Mouse (Mus musculus): ENCODE results near the gene Aknad1. TPM values are rescaled to one million over a fixed set of nuclear protein-coding genes. Genes with fewer than 3 reads are reported as not detected.

Aknad1 gene
- total RNA-seq, 2 experiments from 2014 or later = 0.14 to 0.30 TPM

DNA sequence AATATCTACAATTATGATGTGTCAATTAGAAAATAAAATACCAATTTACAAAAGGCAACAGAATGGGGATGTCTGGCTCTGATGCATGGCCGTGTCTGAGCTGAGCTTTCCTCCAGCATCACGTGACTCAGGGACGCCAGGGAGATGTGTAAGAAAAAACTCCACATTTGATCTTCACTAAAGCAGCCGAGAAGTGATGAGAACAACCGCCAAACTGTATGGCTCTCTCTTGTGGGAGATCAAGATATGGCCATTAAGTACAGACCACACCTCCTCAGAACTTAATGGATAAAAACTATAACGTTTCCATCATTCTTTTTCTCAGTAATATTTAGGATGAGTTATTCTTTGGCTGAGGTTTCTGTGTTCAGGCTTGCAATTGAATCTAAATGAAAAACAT lies 11.6 kb downstream of the Aknad1 start:
- DNase-seq (ENCODE audit: low spot score) = no peak

DNA sequence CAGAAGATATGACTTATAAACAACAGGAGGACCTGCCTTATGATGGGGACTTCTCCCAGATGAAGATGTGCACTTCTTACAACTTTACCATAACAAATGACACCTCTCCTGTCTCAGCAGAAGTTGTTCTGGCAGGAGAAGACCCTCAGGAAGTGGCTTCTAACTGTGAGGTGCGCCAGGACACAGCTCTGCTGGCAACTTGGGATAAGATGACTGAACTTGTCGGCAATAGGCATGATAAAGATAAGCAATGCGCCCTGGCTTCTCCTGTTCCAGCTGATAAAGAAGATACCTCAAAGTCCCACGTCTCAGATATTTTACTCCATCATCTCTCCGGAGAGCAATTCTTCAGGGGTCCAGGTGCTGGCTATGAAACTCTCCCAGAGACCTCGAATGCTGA lies 12.2 kb downstream of the Aknad1 start:
- DNase-seq (ENCODE audit: low spot score) = no peak

DNA sequence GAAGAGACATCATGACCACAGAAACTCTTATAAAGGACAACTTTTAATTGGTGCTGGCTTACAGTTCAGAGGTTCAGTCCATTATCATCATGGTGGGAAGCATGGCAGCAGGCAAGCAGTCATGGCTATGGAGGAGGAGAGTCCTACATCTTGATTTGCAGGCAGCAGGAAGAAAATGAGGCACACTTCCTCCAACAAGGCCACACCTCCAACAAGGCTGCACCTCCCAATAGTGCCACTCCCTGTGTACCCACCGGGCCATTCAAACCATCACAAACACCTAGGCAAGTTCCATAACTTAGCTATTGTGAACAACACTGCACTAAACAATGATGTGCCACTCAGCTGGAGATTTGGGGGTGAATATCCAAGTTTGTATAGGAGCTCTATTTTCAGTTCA lies 15.1 kb downstream of the Aknad1 start:
- DNase-seq (ENCODE audit: low spot score) = no peak

DNA sequence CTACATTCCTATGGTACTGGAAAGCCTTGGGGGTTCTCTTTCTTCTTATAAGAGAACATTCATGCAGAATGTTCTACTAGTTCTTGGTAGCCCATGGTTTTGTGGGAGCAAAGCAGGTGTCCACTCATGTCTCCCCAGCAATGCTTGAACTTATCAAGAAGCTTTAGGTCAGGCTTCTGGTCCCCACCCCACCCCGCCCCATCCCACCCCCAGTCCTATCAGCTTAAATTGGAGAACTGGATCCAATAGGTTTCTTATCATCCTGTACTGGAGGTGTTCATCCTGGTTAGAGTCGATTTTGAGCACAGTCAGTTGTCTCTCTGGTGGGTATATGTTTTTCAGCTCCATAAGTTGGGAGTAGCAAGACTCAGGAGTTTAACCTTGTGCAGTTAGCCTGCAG lies 16.1 kb downstream of the Aknad1 start:
- DNase-seq (ENCODE audit: low spot score) = no peak

DNA sequence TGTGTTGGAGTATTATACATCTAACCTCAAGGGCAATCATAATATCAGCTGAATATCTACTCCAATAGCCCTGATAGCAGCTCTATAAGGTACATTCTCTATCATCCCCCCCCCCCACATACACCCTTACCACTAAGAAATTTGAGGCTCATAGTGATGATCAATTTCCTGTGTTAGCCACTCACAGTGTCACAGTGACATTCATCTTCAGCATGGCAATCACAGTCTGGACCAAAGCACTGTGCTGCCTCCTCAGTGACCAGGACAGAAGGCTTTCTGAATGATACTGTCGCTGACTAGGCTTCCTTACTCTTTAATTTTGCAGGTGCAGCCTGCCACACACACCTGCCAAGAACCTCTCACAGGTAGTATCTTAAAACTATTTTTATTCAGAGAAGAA lies 16.7 kb downstream of the Aknad1 start:
- no peak for DNase-seq (ENCODE audit: low spot score)

DNA sequence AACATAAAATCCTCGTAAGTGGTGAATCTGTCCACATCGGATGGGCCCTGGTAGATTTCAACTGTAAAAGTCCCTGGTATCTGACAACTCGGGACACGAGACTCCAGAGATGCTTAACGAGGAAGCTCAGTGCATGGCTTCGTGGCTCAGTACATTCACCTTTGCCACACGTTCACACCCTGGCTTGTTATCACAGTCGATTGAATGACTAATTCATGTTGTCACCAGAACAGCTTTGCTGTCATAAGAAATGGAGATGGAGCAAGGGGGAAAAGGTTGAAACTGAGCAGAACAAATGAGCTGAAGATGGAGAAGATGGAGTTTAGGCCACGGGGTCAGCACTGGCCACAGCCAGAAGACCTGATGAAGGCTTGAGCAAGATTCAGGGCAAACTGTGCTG lies 18.1 kb downstream of the Aknad1 start:
- no peak for DNase-seq (ENCODE audit: low spot score)

DNA sequence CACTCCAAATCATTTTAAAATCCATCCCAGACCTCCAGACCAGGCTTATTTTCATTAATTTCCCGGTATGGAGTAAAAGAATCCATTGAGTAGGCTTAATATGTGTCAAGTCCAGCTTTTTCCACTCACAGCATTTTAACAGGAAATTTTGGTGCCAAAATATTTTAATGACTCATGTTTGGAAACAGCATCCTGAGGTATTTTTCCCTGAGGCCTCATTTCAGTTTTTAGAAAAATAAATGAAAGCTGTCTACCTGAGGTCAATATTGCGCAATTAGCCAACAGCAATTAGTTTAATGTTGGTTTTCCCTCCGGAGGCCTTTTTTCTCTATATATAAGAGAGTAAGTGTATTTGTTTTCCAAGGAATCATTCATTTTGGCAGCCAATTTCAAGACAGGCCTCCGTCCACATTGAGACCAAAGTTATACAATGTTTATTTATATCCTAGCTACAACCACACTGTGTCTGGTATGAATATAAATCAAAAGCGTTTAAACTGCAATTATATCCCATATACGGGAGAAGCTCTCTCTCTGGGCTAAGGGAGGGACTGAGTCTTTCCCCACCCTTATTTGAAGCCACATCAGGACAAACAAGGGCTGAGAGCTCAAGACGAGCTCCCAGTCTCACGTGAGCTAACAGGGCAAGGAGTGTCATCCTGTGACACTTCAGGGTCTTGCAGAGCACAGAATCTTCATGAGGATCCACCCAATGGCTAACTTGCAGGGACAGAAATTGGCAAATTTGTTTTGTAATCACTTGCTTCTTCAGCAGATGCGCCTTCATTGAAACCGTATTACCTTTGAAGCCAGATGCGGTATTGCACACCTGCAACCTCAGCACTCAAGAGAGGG lies 20.3 kb downstream of the Aknad1 start:
- peak; percentile 27 for DNase-seq (ENCODE audit: low spot score)

DNA sequence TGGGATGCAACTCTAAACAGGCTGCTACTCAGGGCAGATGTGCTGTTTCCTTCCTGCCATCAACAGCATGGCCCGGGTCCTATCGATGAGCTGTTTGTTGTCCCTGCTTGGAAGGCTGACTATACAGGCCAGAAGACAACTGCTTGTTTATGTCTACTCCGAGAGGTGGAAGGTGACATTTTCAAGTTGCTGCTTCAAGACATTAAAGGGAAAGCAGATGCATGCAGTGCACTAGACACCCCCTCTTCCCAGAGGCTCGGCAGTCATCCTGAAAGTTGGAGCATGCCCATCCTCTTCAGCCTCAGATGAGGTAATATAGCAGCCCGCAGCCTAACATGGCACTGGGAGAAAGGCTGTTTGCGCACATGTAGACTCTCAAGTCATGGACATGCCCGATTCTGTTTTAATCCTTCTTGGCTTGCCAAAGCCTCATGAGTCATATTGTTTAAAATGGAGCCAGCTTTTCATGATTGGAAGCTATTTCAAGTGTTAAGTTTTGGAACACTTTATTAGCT lies 23.2 kb downstream of the Aknad1 start:
- peak; percentile 36 for DNase-seq (ENCODE audit: low spot score)

DNA sequence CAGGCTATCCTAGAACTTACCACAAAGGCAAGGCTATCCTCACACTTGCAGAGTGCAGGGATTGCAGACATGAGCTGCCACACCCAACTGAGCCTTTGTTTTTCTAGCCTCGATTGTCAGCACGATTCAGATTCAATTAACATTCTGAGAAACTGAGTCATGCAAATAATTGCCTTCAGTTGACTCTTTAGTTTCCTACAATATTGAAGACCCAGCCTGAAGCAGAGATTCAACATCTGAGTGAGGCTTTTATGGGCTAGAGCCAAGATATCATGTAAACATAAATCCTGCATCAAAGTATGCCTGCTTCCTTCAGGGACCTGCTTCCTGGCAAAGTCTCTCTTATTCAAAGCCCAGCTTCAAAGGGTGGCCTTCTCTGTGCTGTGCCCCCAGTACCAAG lies 24.2 kb downstream of the Aknad1 start:
- no peak for DNase-seq (ENCODE audit: low spot score)

DNA sequence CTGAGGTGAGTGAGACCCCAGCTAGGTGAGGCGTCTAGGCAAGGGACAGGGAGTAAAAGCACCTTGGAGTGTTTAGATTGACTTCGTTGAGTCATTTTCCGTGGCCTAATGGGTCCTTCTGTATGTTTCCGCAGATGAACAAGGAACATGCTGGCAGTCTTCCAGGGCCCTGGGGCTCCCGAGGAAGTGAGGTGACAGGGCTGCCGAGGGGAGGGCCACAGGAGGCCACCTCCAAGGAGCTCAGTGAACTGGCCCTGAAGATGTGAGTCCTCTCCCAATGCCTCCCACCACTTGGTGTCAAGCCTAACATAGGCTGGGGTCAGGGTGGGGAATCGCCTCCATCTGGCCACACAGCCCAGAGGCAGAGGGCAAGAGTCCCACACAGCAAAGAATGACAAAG lies 25.5 kb downstream of the Aknad1 start:
- no peak for DNase-seq (ENCODE audit: low spot score)

DNA sequence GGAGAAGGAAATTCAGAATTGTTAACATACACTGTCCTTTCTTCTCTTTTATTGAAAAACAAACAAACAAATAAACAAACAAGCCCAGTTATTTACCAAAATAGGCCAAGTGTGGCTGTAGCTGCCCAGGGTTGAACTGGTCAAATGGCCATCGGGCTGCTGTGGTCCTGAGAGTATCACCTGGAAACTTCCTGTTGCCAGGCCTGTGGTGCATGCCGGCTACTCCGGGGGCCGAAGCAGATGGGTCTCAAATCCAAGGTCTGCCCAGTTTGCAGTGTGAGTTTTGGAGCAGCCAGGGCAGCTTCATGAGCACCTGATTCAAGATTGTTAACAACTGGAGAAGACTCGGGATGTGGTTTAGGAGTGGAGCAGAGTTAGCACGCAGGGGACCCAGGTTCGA lies 26.0 kb downstream of the Aknad1 start:
- no peak for DNase-seq (ENCODE audit: low spot score)

DNA sequence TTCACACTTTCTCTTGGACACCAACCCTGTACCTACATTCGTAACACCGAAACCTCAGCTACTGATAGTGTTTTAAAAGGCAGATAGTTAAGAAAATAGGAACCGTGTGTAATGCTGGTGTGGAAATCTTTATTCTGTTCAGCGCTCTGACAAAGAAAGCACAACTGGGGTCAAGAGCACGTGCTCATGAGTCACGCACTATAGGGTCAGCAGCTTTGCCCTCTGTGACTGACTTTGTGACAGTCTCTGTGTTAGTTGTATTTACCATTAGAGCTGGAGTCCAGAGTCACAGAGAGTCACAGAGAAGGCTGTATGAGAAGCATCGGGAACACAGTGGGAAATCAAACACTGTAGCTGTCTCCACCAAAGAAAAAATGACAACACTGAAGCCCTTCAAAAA lies 27.5 kb downstream of the Aknad1 start:
- DNase-seq (ENCODE audit: low spot score) = no peak

DNA sequence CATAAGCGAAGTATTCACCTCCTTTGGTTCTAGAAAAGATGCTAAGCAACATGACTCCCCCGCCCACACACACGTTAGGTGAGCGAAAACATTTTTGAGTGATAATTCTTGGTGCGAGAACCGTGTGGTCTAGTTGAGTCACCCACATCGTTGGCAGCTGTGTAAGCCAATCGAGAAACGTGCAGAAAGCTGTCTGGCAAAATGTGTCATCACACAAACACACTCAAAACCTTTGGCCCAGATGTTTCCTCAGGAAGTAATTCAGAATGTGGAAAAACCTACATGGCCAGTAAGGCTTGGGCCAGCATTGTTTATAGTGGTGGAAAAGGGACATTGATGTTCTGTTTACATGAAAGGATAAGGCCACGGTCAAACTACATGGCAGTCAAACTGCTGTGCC lies 28.0 kb downstream of the Aknad1 start:
- DNase-seq (ENCODE audit: low spot score) = no peak

DNA sequence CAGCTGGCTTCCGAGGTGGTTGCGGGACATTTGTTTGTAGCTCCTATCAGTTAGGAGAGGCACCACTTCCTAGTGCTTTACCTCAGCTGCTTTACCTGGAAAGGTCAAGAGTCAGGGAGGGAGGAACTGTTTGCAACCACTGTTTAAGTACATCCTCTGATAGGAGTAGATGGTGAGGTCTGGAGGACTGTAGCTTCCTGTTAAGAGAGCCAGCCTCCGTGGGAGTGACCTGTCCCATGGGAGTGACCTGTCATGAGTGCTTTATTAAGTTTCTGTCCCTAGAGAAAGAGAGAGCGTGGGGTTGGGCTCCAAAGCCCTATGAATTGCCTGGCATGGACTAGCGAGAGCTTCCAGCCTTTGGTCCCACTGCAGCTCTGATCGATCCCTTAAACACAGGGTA lies 30.1 kb downstream of the Aknad1 start:
- no peak for DNase-seq (ENCODE audit: low spot score)

DNA sequence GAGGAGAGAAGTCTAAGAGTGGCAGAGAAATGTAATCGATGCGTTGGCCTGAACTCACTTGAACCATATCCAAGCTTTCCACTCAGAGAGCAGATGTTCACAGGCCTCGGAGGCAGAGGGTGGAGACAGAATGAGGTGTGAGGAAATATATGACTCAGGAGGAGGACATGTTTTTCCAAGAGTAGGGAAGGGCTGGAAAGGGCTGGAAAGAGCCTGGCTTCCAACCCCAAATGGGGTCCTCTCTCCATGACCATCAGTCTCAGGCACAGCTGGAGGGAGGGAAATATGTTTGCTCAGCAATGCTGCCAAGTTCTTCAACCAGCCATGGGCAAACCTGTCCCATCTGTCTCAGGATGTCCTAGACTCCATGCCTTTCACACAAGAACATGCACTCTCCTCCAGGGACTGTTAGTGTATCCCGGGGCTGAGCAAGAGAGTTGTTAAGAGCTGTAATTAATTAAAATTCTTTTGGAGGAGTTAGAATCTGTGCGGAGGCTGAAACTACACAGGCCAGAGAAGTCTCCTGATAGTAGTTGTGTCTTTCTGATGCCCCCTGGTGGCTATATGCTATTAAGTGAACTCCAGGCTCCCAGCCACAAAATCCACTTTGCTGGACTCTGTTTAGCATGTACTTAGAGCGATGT lies 31.4 kb downstream of the Aknad1 start:
- peak; percentile 81 for DNase-seq (ENCODE audit: low spot score)

DNA sequence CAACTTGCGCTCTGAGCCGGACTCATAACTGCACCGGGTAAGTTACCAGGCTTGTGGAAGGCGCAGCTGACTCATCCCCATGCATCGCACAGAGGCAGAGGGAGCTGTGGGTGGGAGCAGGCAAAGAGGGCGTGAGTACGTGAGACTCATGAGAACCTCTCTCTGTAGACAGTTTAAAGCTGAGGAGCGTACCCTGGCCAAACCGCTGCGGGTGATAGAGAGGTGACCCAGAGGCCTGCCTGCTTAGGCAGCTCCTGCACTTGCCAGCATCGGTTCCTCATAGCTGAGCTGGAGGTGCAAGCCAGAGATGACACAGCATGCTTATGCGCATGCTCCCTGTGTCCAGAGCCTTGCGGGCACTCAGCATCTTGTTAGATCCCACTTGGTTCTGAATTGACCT lies 32.8 kb downstream of the Aknad1 start:
- DNase-seq (ENCODE audit: low spot score) = peak; percentile 45

DNA sequence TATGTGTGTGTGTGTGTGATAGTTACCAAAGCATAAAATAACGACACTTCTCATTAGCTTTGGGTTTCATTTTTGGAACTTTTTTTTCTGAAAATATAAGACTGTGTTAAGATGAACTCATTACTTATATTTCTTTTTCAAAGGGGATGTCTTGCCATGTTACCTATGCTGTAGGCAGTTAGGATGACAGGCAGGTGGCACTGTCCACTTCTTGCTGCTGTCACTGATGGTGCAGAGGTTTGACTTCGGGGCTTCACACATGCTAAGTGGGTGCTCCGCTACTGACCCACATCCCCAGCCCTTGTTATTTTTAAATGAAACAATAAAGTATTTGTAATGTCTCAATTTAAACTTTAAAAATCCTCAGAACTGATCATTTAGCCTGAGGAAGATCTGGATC lies 33.4 kb downstream of the Aknad1 start:
- no peak for DNase-seq (ENCODE audit: low spot score)

DNA sequence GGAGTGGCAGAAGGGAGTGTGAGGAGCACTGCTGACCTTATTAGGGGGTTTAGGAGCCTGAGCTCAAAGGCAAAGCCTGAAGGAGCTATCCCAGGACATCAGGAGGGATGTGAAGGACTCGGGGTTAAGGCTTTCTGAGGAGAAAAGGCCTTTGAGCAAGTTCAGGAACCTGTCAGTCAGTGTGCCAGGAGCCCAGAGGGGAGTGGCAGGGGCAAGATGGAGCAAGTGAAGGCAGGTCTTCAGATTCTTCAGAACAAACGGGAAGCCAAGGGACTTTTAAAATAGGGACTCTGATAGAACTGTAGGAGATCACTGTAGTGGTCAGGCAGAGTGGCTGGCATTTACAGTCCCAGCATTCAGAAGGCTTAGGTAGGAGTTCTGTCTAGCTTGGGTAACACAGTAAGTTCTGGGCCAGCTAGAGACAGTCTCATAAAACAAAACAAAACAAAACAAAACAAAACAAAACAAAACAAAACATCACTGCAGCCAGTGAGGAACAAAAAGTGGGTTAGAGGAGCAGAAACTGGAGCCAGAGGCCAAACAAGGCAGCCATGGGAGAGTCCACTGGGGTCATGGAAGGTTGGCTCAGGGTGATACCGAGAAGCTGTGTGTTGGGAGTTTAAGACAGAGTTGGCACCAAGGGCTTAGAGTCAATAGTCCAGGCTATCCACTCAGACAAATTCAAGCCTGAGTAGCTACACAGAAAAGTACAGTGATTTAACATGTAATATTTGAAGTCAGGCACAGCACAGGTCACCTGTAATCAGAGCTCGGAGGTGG lies 39.5 kb downstream of the Aknad1 start:
- DNase-seq (ENCODE audit: low spot score) = no peak

DNA sequence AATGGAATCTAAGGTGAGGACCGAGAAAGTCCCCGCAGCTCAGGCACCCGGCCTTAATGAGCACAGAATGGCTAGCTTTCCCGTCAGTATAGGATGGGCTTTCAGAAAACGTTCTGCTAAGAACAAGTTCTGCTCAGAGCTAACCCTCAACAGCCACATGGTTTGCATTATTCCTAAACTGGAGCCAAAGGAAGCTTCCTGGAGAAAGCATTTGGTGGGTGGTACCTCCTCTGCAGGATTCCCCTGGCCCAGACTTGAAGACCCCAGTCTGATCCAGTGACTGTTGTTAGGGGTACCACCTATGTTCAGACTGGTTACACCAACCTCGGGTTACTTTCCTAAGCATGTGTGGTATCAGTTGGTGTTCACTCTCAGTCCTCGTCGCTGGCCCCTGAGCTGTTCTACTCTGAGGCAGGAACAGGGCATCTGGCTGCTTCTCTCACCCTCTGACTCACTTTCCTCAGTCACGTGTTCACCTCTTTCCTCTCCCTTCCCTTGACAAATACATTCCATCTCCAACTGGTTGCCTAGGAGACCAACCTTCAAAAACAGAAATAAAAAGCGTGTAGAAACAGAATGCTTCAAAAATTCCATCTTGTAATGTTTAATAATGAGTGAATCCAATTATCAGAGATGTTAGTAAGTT lies 41.9 kb downstream of the Aknad1 start:
- DNase-seq (ENCODE audit: low spot score) = peak; percentile 62

DNA sequence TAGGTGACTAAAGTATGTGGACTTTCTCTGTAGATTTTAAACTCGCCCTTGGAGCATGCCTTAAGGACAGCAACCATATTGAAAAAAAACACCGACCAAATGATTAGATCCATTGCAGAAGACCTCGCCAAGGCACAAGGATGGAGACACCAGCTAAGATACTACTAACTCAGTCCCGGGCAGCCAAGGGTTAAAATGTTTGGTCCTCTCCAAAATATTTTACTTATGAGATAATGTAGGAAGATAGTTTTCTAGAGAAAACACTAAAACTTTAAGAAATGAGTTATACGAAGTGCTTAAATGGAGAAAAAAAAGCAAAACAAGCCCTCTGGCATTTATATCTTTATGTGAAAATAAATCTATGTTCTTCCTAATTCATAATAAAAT lies 42.4 kb downstream of the Aknad1 start:
- peak; percentile 21 for DNase-seq (ENCODE audit: low spot score)

DNA sequence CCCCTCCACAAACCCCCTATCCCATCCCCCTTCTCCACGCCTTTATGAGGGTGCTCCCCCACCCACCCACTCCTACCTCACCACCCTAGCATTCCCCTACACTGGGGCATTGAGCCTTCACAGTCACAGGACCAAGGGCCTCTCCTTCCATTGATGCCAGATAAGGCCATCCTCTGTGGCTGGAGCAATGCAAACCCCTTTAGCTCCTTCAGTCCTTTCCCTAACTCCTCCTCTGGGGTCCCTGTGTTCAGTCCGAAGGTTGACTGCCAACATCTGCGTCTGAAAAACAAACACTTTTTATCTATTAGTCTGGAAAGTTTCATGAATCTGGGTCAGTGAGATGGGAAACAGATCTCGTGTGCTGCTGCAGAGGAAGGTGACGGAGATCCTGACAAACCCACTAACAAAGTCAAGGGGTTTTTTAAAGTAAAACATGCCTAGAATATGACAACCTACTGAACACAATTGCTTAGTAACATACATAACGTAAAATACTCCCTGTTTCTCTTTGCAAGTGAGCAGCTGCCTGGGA lies 43.0 kb downstream of the Aknad1 start:
- no peak for DNase-seq (ENCODE audit: low spot score)

All from gastrocnemius, adult 18-20 months (tissue).